Mouse (Mus musculus) ZHBTc4 (cell line): ENCODE results near the gene Abhd14a.

Experiments
- DNase-seq: peaks from one replicate; pipeline ENCODE4 v3.0.0-alpha.2; 2011; ENCODE audit warnings: low read depth, low spot score

Abhd14a gene

GRCm38 (mm10) chr9:106469776-106470175 lies 22.3 kb upstream of the Abhd14a start:
- no peak for DNase-seq

- no peak for DNase-seq
Measured at GRCm38 (mm10) chr9:106469317-106469716, 21.8 kb upstream of the Abhd14a start.

- DNase-seq = no peak
Measured at GRCm38 (mm10) chr9:106467746-106468145, 20.3 kb upstream of the Abhd14a start.

GRCm38 (mm10) chr9:106466721-106467120 lies 19.2 kb upstream of the Abhd14a start:
- DNase-seq = no peak

- no peak for DNase-seq
Measured at GRCm38 (mm10) chr9:106465571-106466200, 18.2 kb upstream of the Abhd14a start, which contains the start of gene Gpr62. Gpr62 (minus strand) TSS chr9:106465938.

- peak; percentile 77 for DNase-seq
Measured at GRCm38 (mm10) chr9:106464751-106465541, 17.5 kb upstream of the Abhd14a start.

- DNase-seq = no peak
Measured at GRCm38 (mm10) chr9:106463122-106464063, 15.9 kb upstream of the Abhd14a start.

- no peak for DNase-seq
Measured at GRCm38 (mm10) chr9:106462430-106462800, 14.9 kb upstream of the Abhd14a start.

- DNase-seq = no peak
Measured at GRCm38 (mm10) chr9:106461641-106462429, 14.4 kb upstream of the Abhd14a start.

GRCm38 (mm10) chr9:106461026-106461415 lies 13.5 kb upstream of the Abhd14a start:
- no peak for DNase-seq

GRCm38 (mm10) chr9:106460401-106461025 lies 13.0 kb upstream of the Abhd14a start:
- no peak for DNase-seq

- DNase-seq = no peak
Measured at GRCm38 (mm10) chr9:106459946-106460345, 12.5 kb upstream of the Abhd14a start.

GRCm38 (mm10) chr9:106457920-106458319 lies 10.4 kb upstream of the Abhd14a start:
- no peak for DNase-seq

GRCm38 (mm10) chr9:106457163-106457559 lies 9.7 kb upstream of the Abhd14a start:
- no peak for DNase-seq

GRCm38 (mm10) chr9:106456325-106457162 lies 9.1 kb upstream of the Abhd14a start:
- DNase-seq = no peak

- peak; percentile 65 for DNase-seq
Measured at GRCm38 (mm10) chr9:106454888-106455681, 7.6 kb upstream of the Abhd14a start.

GRCm38 (mm10) chr9:106454071-106454761 lies 6.7 kb upstream of the Abhd14a start:
- peak; percentile 40 for DNase-seq
